Mouse (Mus musculus): ENCODE results near the gene Lrrc32.

Lrrc32 gene

GRCm38 (mm10) chr7:98488398-98489130 lies 519 bp upstream of the Lrrc32 start:
- DNase-seq (ENCODE audit: low spot score), result peak; percentile 48

DNA sequence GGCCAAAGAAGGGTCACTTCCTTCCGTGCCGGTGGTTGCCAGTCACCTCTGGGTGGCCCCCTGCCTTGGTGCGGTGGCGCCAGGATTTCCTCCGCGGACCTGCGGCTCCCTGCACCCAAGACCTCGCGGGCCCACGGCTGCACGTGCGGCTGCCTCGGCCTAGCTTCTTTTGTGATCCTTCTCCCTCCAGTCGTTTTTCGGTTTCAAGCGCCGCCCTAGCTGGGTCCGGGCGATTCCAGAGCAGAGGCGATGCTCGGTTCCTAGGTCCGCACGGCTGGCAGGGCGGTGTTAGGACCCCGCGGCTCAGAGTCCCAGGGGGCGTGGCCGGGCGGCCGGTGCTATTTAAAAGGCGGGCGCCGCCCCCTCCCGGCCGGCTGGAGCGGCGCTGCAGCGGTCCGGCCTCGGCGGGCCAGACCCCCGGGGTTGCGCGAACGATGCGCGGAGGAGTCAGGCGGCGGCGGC lies 571 bp downstream of the Lrrc32 start:
- peak; percentile 76 for DNase-seq (ENCODE audit: low spot score)

GRCm38 (mm10) chr7:98490328-98490727 lies 1.2 kb downstream of the Lrrc32 start:
- DNase-seq (ENCODE audit: low spot score), result no peak

DNA sequence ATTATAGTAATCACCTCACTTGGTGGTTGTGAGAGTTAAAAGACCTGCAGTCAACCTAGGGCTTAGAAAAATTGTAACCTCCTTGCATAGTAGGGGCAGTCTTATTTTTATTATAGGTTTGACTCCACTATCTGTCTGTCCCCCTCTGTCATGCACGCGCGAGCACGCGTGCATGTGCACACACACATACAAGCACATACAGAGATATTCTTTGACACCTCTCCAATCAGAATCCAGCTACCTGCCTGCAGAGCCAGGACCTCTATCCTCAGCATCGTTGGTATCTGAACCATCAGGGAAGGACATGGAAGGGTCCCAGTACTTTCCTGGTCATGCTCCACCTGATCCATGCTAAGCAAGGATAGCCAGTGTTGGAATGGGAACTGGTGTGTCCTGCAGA lies 1.8 kb downstream of the Lrrc32 start:
- no peak for DNase-seq (ENCODE audit: low spot score)

- no peak for DNase-seq (ENCODE audit: low spot score)
Observed at GRCm38 (mm10) chr7:98491451-98492200, 2.5 kb downstream of the Lrrc32 start.

- no peak for DNase-seq (ENCODE audit: low spot score)
Observed at GRCm38 (mm10) chr7:98492331-98492730, 3.2 kb downstream of the Lrrc32 start.

GRCm38 (mm10) chr7:98493307-98493706 lies 4.2 kb downstream of the Lrrc32 start:
- peak; percentile 27 for DNase-seq (ENCODE audit: low spot score)

- no peak for DNase-seq (ENCODE audit: low spot score)
Observed at GRCm38 (mm10) chr7:98493901-98494480, 4.9 kb downstream of the Lrrc32 start.

DNA sequence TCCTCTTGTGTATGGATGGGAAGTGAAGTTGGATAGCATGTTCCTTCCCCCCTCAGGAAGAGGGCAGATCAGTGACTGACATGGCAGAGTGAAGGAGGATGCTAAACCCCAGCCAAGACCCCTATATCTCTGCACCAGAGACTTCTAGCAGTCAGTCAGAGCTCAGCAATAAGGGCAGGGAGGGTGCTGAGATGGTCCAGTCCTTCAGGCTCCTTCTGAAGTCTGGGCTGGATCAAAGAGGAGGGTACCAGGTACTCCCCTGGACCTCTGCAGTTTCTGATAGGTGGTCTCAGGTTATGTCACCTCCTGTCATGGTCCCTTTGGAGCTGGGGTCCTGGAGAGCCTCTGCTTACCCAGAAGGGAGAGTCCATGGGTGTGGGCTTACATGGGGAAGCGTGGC lies 6.5 kb downstream of the Lrrc32 start:
- no peak for DNase-seq (ENCODE audit: low spot score)

GRCm38 (mm10) chr7:98497451-98497850 lies 8.4 kb downstream of the Lrrc32 start:
- no peak for DNase-seq (ENCODE audit: low spot score)

GRCm38 (mm10) chr7:98498101-98498500 lies 9.0 kb downstream of the Lrrc32 start:
- no peak for DNase-seq (ENCODE audit: low spot score)

DNA sequence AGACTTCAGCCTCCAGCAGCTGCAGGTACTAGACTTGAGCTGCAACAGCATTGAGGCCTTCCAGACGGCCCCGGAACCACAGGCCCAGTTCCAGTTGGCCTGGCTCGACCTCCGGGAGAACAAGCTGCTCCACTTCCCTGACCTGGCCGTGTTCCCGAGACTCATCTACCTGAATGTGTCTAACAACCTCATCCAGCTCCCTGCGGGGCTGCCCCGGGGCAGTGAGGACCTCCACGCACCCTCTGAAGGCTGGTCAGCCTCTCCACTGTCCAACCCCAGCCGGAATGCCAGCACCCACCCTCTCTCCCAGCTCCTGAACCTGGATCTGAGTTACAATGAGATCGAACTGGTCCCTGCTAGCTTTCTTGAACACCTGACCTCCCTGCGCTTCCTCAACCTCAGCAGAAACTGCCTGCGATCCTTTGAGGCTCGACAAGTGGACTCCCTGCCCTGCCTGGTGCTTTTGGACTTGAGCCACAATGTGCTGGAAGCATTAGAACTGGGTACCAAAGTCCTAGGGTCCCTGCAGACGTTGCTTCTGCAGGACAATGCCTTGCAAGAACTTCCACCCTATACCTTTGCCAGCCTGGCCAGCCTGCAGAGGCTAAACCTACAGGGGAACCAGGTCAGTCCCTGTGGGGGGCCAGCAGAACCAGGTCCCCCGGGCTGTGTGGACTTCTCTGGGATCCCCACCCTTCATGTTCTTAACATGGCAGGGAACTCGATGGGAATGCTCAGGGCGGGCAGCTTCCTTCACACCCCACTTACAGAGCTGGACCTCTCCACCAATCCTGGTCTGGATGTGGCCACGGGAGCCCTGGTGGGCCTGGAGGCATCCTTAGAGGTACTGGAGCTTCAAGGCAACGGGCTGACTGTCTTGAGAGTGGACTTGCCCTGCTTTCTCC lies 9.8 kb downstream of the Lrrc32 start:
- no peak for DNase-seq (ENCODE audit: low spot score)

GRCm38 (mm10) chr7:98499561-98500292 lies 10.6 kb downstream of the Lrrc32 start:
- no peak for DNase-seq (ENCODE audit: low spot score)

DNA sequence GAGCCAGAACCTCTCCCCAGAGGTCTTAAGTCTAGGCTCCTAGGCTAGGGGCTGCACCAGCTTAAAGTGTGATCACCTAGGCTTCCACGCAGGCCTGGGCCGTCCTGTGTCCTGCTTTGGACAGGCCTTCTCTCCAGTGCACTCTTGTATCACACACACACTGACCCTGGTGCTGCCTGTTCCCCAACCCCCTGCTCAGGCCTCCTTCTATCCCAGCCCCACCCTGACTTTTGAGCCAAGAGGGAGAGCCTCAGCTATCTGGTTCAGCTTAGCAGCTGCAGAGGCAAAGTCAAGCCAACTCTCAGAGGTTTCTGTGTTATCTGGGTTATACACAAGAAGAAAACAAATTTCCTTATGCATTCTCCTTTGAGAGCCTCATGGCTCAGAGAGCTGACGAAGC lies 11.4 kb downstream of the Lrrc32 start:
- DNase-seq (ENCODE audit: low spot score), result no peak

DNA sequence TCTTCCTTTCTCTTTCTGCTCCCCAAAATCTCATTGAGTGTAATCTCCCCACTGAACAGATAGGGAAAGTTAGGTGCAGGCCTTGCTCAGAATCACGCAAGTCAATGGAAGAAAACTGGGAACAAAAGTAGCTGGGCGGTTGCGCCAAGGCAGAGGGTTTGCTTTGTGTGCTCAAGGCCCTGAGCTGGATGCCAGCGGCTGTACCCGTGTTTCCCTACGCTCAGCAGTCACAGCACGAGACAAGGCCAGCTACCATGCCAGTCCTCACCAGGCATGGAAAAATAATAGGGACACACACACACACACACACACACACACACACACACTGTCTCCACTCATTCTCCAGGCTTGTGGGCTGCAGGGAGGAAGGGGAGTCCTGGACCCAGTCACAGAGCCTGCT lies 12.0 kb downstream of the Lrrc32 start:
- DNase-seq (ENCODE audit: low spot score), result no peak

DNA sequence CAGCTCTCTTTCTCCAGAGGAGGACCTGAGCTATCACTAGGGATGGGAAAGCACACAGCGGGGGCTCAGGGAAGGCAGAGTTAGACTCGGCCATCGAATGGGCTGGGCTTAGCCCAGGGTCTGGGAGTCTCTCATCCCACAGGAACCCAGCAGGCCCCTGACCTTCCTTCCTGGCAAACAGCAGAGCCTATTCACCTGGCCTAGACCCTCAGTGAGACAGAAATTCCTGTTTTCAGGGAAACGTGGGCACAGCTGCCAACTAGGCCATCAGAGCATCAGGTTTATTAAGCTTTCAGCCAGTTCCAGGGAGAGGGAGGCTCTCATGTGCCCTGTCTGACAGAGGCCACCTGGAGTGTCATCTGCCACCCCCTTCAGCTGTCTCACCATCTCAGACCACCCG lies 13.8 kb downstream of the Lrrc32 start:
- DNase-seq (ENCODE audit: low spot score), result no peak

DNA sequence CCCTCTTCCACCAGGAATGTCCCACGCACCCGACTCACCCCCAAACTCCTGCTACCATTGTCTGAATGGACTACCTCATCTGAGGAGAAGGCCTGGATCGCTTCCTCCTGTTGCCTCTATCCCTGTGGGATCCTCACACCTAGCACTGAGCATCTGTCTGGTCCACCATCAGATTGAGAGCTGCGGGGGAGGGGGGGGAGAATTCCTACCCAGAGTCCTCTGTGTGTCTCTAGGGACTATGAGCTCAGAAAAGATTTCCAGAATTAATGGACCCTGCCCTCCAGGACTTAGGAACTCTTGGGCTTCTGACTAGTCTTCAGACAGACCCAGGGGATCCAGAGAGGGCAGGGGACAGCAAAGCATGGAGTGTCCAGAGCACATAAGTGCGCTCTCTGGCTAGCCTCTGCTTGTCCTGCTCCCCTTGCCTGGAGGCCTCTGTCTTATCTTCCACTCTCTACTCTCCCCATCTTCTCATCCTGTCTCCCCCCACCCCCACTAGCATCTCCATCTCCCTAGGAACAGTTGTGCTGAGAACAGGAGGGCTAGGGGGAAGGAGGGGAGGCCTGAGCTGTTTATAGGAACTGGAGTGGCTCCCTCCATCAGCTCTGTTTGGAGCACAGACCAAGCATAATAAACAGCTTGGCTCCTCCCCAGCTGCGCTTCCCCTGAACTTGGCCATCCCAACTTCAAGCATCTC lies 15.0 kb downstream of the Lrrc32 start:
- DNase-seq (ENCODE audit: low spot score), result no peak

GRCm38 (mm10) chr7:98504726-98505314 lies 15.7 kb downstream of the Lrrc32 start:
- no peak for DNase-seq (ENCODE audit: low spot score)

- no peak for DNase-seq (ENCODE audit: low spot score)
Observed at GRCm38 (mm10) chr7:98505664-98506063, 16.6 kb downstream of the Lrrc32 start.

Measured in lung, postnatal 25 days (tissue).